In the genomic region with DNA sequence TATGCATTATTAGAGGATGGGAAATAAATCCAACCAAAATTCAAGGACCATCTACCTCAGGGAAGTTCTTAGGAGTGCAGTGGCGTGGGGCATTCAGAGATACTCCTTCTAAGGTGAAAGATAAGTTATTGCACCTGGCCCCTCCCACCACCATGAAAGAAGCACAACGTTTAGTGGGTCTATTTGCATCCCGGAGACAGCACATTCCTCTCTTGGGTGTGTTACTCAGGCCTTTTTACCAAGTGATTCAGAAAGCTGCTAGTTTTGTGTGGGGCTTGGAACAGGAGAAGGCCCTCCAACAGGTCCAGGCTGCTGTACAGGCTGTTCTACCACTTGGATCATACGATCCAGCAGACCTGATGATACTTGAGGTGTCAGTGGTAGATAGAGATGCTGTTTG, we compare ENCODE assay signal across 18 mouse cellular contexts.
"Had no signal": no experiment of that assay in that cellular context is flagged by ENCODE, and none has a peak within 500 bp of the region (broad histone marks: within the 10 kb centered on the region; RNA-seq: fewer than 3 reads in every experiment).

No protein-coding gene starts in this region.

- H3K9me3 ChIP-seq: lung, embryonic 15.5 days; megakaryocyte, embryonic 14.5 days; midbrain, embryonic 13.5 days; midbrain, embryonic 15.5 days; neural tube, embryonic 12.5 days had no signal

- H3K4me1 ChIP-seq: lung, embryonic 15.5 days; megakaryocyte, embryonic 14.5 days; midbrain, embryonic 13.5 days; midbrain, embryonic 15.5 days; neural tube, embryonic 12.5 days had no signal

- H3K9ac ChIP-seq: liver, postnatal 0 days; lung, embryonic 15.5 days; midbrain, embryonic 13.5 days; midbrain, embryonic 15.5 days; neural tube, embryonic 12.5 days had no signal

- H3K4me3 ChIP-seq: lung, embryonic 15.5 days; megakaryocyte, embryonic 14.5 days; midbrain, embryonic 13.5 days; midbrain, embryonic 15.5 days; neural tube, embryonic 12.5 days had no signal

- H3K36me3 ChIP-seq: lung, embryonic 15.5 days; midbrain, embryonic 13.5 days; midbrain, embryonic 15.5 days; neural tube, embryonic 12.5 days had no signal

- DNase-seq: liver, postnatal 0 days; lung, adult 2 months; lung, postnatal 14 days; lung, postnatal 36 days; retina, postnatal 1 day; right cerebral cortex, adult 18-20 months; right cerebral cortex, postnatal 25 days; right cerebral cortex, postnatal 4 days; spleen, adult 18-20 months; thymus, adult 18-20 months; thymus, postnatal 14 days; thymus, postnatal 36 days had no signal

- H3K27ac ChIP-seq: lung, embryonic 15.5 days; macrophage; midbrain, embryonic 13.5 days; midbrain, embryonic 15.5 days; neural tube, embryonic 12.5 days had no signal
